Mouse (Mus musculus) liver, adult 2 months (tissue): Measurements from ENCODE around the gene Gan.

Source experiments
- CTCF ChIP-seq: fragments of 200-500 bp; IDR thresholded peaks from 2 replicates; pipeline ENCODE4 v1.5.1; 2011; ENCODE audit warnings: low read depth, low read length, control low read depth
- POLR2A ChIP-seq: fragments of 200-500 bp; IDR thresholded peaks from 2 replicates; pipeline ENCODE4 v1.6.1; 2011; ENCODE audit warnings: low read length, control low read depth; ENCODE audit not compliant: insufficient read depth; ENCODE audit errors: extremely low read depth

DNA sequence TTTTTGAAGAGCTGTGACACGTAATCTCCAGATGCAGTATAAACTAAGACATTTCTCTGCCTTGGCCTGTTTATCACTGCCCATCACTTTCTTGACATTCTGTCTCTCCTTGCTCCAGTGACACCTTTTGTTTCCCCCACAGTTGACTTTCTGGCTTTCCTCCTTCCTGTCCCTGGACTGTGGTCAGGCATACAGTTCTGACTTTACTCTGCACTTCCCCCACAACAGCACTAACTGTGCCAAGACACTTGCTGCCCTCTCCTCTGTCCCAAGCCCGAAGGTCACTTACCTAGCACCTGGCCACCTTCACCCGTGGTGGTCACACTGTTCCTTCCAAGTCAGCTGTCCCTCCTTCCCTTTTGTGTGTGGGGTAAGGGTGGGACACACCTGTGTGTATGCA is 13.9 kb downstream of the Gan start:
- TF ChIP-seq CTCF (no peak), POLR2A (no peak)
